ENCODE assay signal across 9 mouse cellular contexts in genomic region chr4:128698011-128698861, GRCm38 (mm10). TPM values are rescaled to one million over a fixed set of nuclear protein-coding genes. Genes with fewer than 3 reads are reported as not detected.
DNase-seq lines count a peak whose midpoint lies in the region; ATAC-seq and TF ChIP-seq lines count a peak whose summit lies in the region.
"Had no signal": no experiment of that assay in that cellular context is flagged by ENCODE, and none has a peak within 500 bp of the region (broad histone marks: within the 10 kb centered on the region; RNA-seq: fewer than 3 reads in every experiment).

No protein-coding gene starts in this region.

- H3K4me1 ChIP-seq in heart, embryonic 12.5 days (replicated peaks) = peaks cover 10% of the 10 kb centered on the region
- H3K4me1 ChIP-seq in embryonic fibroblast, embryonic 13.5 days (ENCODE audit: control insufficient read depth, insufficient read depth, low read length) = peaks cover 10% of the 10 kb centered on the region
- peaks cover 38% of the 10 kb centered on the region for H3K4me1 ChIP-seq in heart, embryonic 13.5 days
- peaks cover 70% of the 10 kb centered on the region for H3K4me1 ChIP-seq in limb, embryonic 12.5 days (replicated peaks)
- peaks cover 39% of the 10 kb centered on the region for H3K4me1 ChIP-seq in neural tube, embryonic 14.5 days (ENCODE audit: control insufficient read depth, insufficient read depth, low read length)

- TF ChIP-seq POLR2A in embryonic fibroblast, embryonic 13.5 days (IDR thresholded peaks at IDR 0.05; ENCODE audit: low read depth, low read length) = no peak

- no peaks in the 10 kb centered on the region for H3K36me3 ChIP-seq in heart, embryonic 12.5 days
- H3K36me3 ChIP-seq in heart, embryonic 13.5 days = no peaks in the 10 kb centered on the region
- H3K36me3 ChIP-seq in limb, embryonic 12.5 days = no peaks in the 10 kb centered on the region
- no peaks in the 10 kb centered on the region for H3K36me3 ChIP-seq in neural tube, embryonic 14.5 days (ENCODE audit: control insufficient read depth, insufficient read depth, low read length)

- no peaks in the 10 kb centered on the region for H3K9me3 ChIP-seq in heart, embryonic 12.5 days (replicated peaks)
- H3K9me3 ChIP-seq in heart, embryonic 13.5 days = no peaks in the 10 kb centered on the region
- no peaks in the 10 kb centered on the region for H3K9me3 ChIP-seq in limb, embryonic 12.5 days
- H3K9me3 ChIP-seq in neural tube, embryonic 14.5 days (ENCODE audit: control insufficient read depth, low read length) = no peaks in the 10 kb centered on the region

- DNase-seq in heart, adult 11 months = peak; percentile 99
- peak; percentile 54 for DNase-seq in kidney, adult 9 months
- DNase-seq in thymus, postnatal 14 days = no peak

- WGBS in heart, embryonic 12.5 days = 54% methylated on average over 12 of the region's 12 CpGs
- WGBS in heart, embryonic 13.5 days = 64% methylated on average over 12 of the region's 12 CpGs
- WGBS in limb, embryonic 12.5 days = 31% methylated on average over 12 of the region's 12 CpGs
- 37% methylated on average over 12 of the region's 12 CpGs for WGBS in neural tube, embryonic 14.5 days

- 0 out of 2 replicates have a peak, but pooled peaks cover 10% of the 10 kb centered on the region for H3K27me3 ChIP-seq in heart, embryonic 12.5 days (replicated peaks)
- H3K27me3 ChIP-seq in heart, embryonic 13.5 days (replicated peaks) = peaks cover 40% of the 10 kb centered on the region
- H3K27me3 ChIP-seq in limb, embryonic 12.5 days = no peaks in the 10 kb centered on the region
- H3K27me3 ChIP-seq in neural tube, embryonic 14.5 days (ENCODE audit: control insufficient read depth, insufficient read depth, low read length) = no peaks in the 10 kb centered on the region
- H3K27me3 ChIP-seq: CH12.LX had no signal

- H3K27ac ChIP-seq in heart, embryonic 12.5 days (ENCODE audit: poor library complexity, severe bottlenecking) = no peak overlapping the region
- H3K27ac ChIP-seq in embryonic fibroblast, embryonic 13.5 days (ENCODE audit: insufficient read depth, low read length) = peak overlapping the region; percentile 53
- H3K27ac ChIP-seq in heart, embryonic 13.5 days (replicated peaks) = peak overlapping the region; percentile 62
- H3K27ac ChIP-seq in limb, embryonic 12.5 days = peak overlapping the region; percentile 94
- H3K27ac ChIP-seq in neural tube, embryonic 14.5 days (ENCODE audit: low read depth, low read length) = peak overlapping the region; percentile 79

- H3K9ac ChIP-seq in heart, embryonic 12.5 days = no peak overlapping the region
- 0 out of 2 replicates have a peak overlapping the region, but pooled peaks have one; percentile 13 for H3K9ac ChIP-seq in heart, embryonic 13.5 days
- no peak overlapping the region for H3K9ac ChIP-seq in limb, embryonic 12.5 days (replicated peaks)
- H3K9ac ChIP-seq in neural tube, embryonic 14.5 days (replicated peaks; ENCODE audit: low read depth, low read length) = no peak overlapping the region

- H3K4me3 ChIP-seq in heart, embryonic 12.5 days = no peak overlapping the region
- H3K4me3 ChIP-seq in embryonic fibroblast, embryonic 13.5 days (ENCODE audit: insufficient read depth, low read length) = no peak overlapping the region
- no peak overlapping the region for H3K4me3 ChIP-seq in heart, embryonic 13.5 days
- no peak overlapping the region for H3K4me3 ChIP-seq in limb, embryonic 12.5 days (replicated peaks)
- H3K4me3 ChIP-seq in neural tube, embryonic 14.5 days (ENCODE audit: low read depth, low read length) = no peak overlapping the region

- ATAC-seq in heart, embryonic 12.5 days (ENCODE audit: insufficient number of reproducible peaks, low FRiP score) = no peak
- ATAC-seq in heart, embryonic 13.5 days (ENCODE audit: extremely low read depth, insufficient number of reproducible peaks, low FRiP score, low TSS enrichment) = no peak
- peak; percentile 74 for ATAC-seq in limb, embryonic 12.5 days (ENCODE audit: insufficient number of reproducible peaks, insufficient read depth, low FRiP score, low TSS enrichment, low read depth)
- ATAC-seq in neural tube, embryonic 14.5 days (ENCODE audit: low read depth) = peak; percentile 39; the same call in 1 of the 2 replicates

- TF ChIP-seq CTCF in embryonic fibroblast, embryonic 13.5 days (IDR thresholded peaks at IDR 0.05; ENCODE audit: borderline replicate concordance, insufficient read depth, low read length) = no peak

- no peak overlapping the region for H3K4me2 ChIP-seq in heart, embryonic 12.5 days
- no peak overlapping the region for H3K4me2 ChIP-seq in heart, embryonic 13.5 days
- H3K4me2 ChIP-seq in limb, embryonic 12.5 days = 0 out of 2 replicates have a peak overlapping the region, but pooled peaks have one; percentile 1
- no peak overlapping the region for H3K4me2 ChIP-seq in neural tube, embryonic 14.5 days (ENCODE audit: low read depth, low read length)

RNA-seq across cellular contexts. Expression of gene Phc2, which starts 43.7 kb away (rescaled TPM):
- 53.3 and 58.5 TPM in 2 replicates for polyA plus RNA-seq in heart, embryonic 12.5 days (2016; fragmentation: Nextera tagmentation; extraction: Ambion mirVana)
- polyA plus RNA-seq in embryonic fibroblast, embryonic 13.5 days (2011; ENCODE audit: insufficient read length, low read depth, missing spikeins) = 69.9 and 73.2 TPM in 2 replicates
- polyA plus RNA-seq in heart, embryonic 13.5 days (2015; fragmentation: Nextera tagmentation; extraction: Ambion mirVana) = 9.9 and 16.7 TPM in 2 replicates
- 69.0 and 81.6 TPM in 2 replicates for polyA plus RNA-seq in limb, embryonic 12.5 days (2016; fragmentation: Nextera tagmentation; extraction: Ambion mirVana)
- polyA plus RNA-seq in neural tube, embryonic 14.5 days (2014; fragmentation: Nextera tagmentation; extraction: Ambion mirVana) = 31.9 and 48.8 TPM in 2 replicates

RNA-seq across cellular contexts. Expression of gene A3galt2, which starts 56.9 kb away (rescaled TPM):
- 0.09 TPM in 2 replicates for polyA plus RNA-seq in heart, embryonic 12.5 days (2016; fragmentation: Nextera tagmentation; extraction: Ambion mirVana)
- polyA plus RNA-seq in embryonic fibroblast, embryonic 13.5 days (2011; ENCODE audit: insufficient read length, low read depth, missing spikeins) = 0.40 TPM in 1 of 2 replicates, not detected in the other
- 0.09 TPM in 2 replicates for polyA plus RNA-seq in heart, embryonic 13.5 days (2015; fragmentation: Nextera tagmentation; extraction: Ambion mirVana)
- 0.18 and 0.32 TPM in 2 replicates for polyA plus RNA-seq in limb, embryonic 12.5 days (2016; fragmentation: Nextera tagmentation; extraction: Ambion mirVana)
- polyA plus RNA-seq in neural tube, embryonic 14.5 days (2014; fragmentation: Nextera tagmentation; extraction: Ambion mirVana) = 0.45 and 0.51 TPM in 2 replicates

Comparison
In these comparisons a context has a peak if more than half of its experiments do, and no peak if none do; other contexts are left out.
1. ATAC-seq: peak in limb, embryonic 12.5 days (single experiment) and neural tube, embryonic 14.5 days (single experiment); none in heart, embryonic 12.5 days (single experiment) and heart, embryonic 13.5 days (single experiment).